Mouse (Mus musculus): Measurements from ENCODE around the gene Dab2ip.

- TF ChIP-seq HCFC1 (IDR thresholded peaks at IDR 0.05; ENCODE audit: low read depth, low read length) (no peak), E2F4 (IDR thresholded peaks at IDR 0.05; ENCODE audit: borderline replicate concordance, low read depth, low read length) (no peak), POLR2A (IDR thresholded peaks at IDR 0.05; ENCODE audit: control insufficient read depth in 1 of 2, insufficient read depth in 1 of 2, low read depth in 1 of 2, low read length in 2 of 2, poor library complexity in 1 of 2) (no peak), JUND (IDR thresholded peaks at IDR 0.05; ENCODE audit: low read depth, low read length) (no peak), CTCF (IDR thresholded peaks at IDR 0.05 in 2 of 3, conservative IDR thresholded peaks at IDR 0.05 in 1 of 3; ENCODE audit: control insufficient read depth in 1 of 3, insufficient read depth in 1 of 3, low read depth in 2 of 3, low read length in 3 of 3, poor library complexity in 1 of 3, severe bottlenecking in 1 of 3) (no peak), CHD2 (IDR thresholded peaks at IDR 0.05; ENCODE audit: low read length) (no peak), MAZ (IDR thresholded peaks at IDR 0.05; ENCODE audit: low read depth, low read length) (no peak)
Measured at GRCm38 (mm10) chr2:35613946-35614353, 55.9 kb downstream of the Dab2ip start.
